Mouse (Mus musculus) brain, embryonic 14.5 days (tissue): Measurements from ENCODE around the gene Olfr643. TPM values are rescaled to one million over a fixed set of nuclear protein-coding genes. Genes with fewer than 3 reads are reported as not detected.

ENCODE experiments used
- DNase-seq: peaks from one replicate; pipeline ENCODE4 v3.0.0-alpha.2; 2011; ENCODE audit warnings: low read depth
- CTCF ChIP-seq: fragments of 200-500 bp; IDR thresholded peaks from 2 replicates; pipeline ENCODE4 v1.5.1; 2012; ENCODE audit warnings: inconsistent platforms, mild to moderate bottlenecking, moderate library complexity, borderline replicate concordance; ENCODE audit not compliant: insufficient read depth, insufficient read length; ENCODE audit errors: extremely low read depth
- POLR2A ChIP-seq: fragments of 200-500 bp; IDR thresholded peaks from 2 replicates; pipeline ENCODE4 v1.6.1; 2012; ENCODE audit warnings: mild to moderate bottlenecking, inconsistent platforms, borderline replicate concordance; ENCODE audit not compliant: poor library complexity, insufficient read depth, insufficient read length, severe bottlenecking; ENCODE audit errors: extremely low read depth
- polyA plus RNA-seq: library from polyadenylated mRNA; depleted of rRNA; stranded (reverse); fragments of >200 nt; gene quantifications from 2 replicates; pipeline ENCODE4 v1.2.3, GENCODE M21; 2012

Gene Olfr643
- polyA plus RNA-seq, 1 experiment = not detected

DNA sequence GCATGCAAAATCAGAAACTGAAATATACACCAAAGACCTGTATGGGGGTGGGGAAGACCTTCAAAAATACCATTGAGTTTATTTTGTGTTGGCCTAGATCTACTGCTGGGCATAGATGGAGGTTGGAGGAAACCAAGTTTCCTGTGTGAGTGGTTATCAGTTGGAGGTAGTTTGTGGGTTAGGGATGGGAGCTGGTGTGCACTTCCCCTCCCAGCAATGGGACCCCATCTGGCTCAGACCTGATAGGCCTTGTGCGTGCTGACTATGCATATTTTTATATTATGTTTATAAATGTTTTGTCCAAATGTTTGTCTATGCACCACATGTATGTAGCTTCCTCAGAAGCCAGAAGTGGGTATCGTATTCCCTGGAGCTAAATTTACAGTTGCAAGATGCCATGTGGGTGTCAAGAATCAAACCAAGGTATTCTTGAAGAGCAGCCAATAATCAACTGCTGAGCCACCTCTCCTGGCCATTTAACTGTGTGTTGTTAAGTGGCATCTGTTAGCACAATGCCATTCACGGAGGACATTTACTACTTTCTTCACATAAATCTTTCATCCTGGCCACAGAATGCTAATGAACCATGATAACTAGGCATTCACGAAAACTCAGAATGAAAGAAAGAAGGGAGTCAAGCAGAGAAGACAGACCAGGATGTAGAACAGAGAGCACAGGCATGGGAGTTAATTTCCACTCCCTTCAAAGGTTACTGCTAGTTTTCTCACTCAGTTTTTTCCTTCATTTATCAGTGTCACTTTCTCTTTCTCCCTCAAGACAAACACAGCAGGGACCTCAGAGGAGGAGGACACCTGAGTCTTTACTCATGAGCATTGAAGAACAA lies 33.1 kb downstream of the Olfr643 start:
- DNase-seq = no peak
- TF ChIP-seq CTCF = no peak
- TF ChIP-seq POLR2A = no peak

- no peak for DNase-seq
- TF ChIP-seq POLR2A = no peak
- TF ChIP-seq CTCF = no peak
Measured at GRCm38 (mm10) chr7:104085365-104085764, 51.8 kb downstream of the Olfr643 start, which contains the start of gene Olfr645. Gene Olfr645 (minus strand): TSS chr7:104085465.

GRCm38 (mm10) chr7:104071769-104072168 lies 65.4 kb downstream of the Olfr643 start, which contains the start of gene Olfr644:
Gene Olfr644 (minus strand): TSS chr7:104071869.
- TF ChIP-seq POLR2A (no peak), CTCF (no peak)

GRCm38 (mm10) chr7:104061345-104061744 lies 75.9 kb downstream of the Olfr643 start, which contains the start of gene 4930516K23Rik:
Gene 4930516K23Rik (minus strand): TSS chr7:104061445.
- TF ChIP-seq POLR2A (no peak), CTCF (no peak)
- DNase-seq = no peak

More at GRCm38 (mm10) chr7:104071769-104072168, 65.4 kb downstream of the Olfr643 start, which contains the start of gene Olfr644:
- no peak for DNase-seq

GRCm38 (mm10) chr7:104059215-104059614 lies 78.0 kb downstream of the Olfr643 start:
- TF ChIP-seq POLR2A (no peak), CTCF (no peak)
- no peak for DNase-seq

GRCm38 (mm10) chr7:104052566-104052965 lies 84.6 kb downstream of the Olfr643 start, which contains the start of gene Olfr642:
Gene Olfr642 (minus strand): TSS chr7:104052666.
- DNase-seq = no peak
- TF ChIP-seq CTCF (no peak), POLR2A (no peak)

- no peak for DNase-seq
- TF ChIP-seq POLR2A = no peak
- TF ChIP-seq CTCF = no peak
Measured at GRCm38 (mm10) chr7:104050745-104051144, 86.5 kb downstream of the Olfr643 start.

- TF ChIP-seq POLR2A (no peak), CTCF (no peak)
- DNase-seq = no peak
Measured at GRCm38 (mm10) chr7:104035145-104035544, 102.1 kb downstream of the Olfr643 start, which contains the start of gene Olfr641. Gene Olfr641 (plus strand): TSS chr7:104035445.

DNA sequence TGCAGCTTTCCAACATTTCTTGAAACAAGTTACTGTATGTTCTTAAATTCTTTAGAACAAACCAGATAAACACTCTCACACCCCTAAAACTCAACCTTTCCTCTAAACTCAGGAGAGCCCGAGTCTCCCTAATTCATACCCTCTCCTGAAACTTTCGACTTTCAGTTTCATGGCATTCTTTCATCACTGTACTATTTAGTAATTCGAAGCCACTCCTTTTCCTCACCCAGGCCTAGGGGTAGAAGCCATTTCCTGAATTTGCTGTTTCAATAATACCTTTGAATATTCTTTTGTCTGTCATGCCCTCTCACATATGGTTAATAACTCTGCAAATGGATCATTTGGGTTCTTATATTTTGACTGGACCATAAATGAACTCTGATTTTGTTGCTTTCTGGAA lies 110.2 kb downstream of the Olfr643 start:
- DNase-seq = no peak
- TF ChIP-seq CTCF = no peak
- no peak for TF ChIP-seq POLR2A

- no peak for DNase-seq
- TF ChIP-seq POLR2A (no peak), CTCF (no peak)
Measured at GRCm38 (mm10) chr7:104025473-104025872, 111.7 kb downstream of the Olfr643 start, which contains the start of gene Olfr640. Gene Olfr640 (minus strand): TSS chr7:104025573.

DNA sequence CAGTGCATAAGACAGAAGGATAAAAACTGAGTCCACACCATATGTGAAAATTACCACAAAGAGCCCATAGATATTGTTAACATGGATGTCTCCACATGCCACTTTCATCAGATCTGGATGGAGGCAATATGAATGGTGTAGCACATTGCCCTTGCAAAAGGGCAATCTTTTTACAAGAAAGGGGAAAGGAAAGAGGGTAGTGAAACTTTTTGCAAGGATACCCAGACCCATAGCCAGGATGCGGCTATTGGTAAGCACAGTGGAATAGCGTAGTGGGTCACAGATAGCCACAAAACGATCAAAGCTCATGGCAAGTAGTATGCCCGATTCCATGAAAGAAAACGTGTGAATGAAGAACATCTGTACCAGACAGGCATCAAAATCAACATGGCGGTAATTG lies 115.6 kb downstream of the Olfr643 start:
- no peak for DNase-seq
- TF ChIP-seq CTCF (no peak), POLR2A (no peak)

- TF ChIP-seq POLR2A = no peak
- DNase-seq = no peak
Measured at GRCm38 (mm10) chr7:104018953-104019352, 118.3 kb downstream of the Olfr643 start.

- TF ChIP-seq CTCF (no peak), POLR2A (no peak)
- DNase-seq = no peak
Measured at GRCm38 (mm10) chr7:104017203-104017602, 120.0 kb downstream of the Olfr643 start, which contains the start of gene Olfr639. Gene Olfr639 (minus strand): TSS chr7:104017303.
